Mouse (Mus musculus): ENCODE measurements around the gene Gm17268. TPM values are rescaled to one million over a fixed set of nuclear protein-coding genes. Genes with fewer than 3 reads are reported as not detected.

Gene Gm17268
- polyA plus RNA-seq, 1 experiment from 2014 or later, result not detected

DNA sequence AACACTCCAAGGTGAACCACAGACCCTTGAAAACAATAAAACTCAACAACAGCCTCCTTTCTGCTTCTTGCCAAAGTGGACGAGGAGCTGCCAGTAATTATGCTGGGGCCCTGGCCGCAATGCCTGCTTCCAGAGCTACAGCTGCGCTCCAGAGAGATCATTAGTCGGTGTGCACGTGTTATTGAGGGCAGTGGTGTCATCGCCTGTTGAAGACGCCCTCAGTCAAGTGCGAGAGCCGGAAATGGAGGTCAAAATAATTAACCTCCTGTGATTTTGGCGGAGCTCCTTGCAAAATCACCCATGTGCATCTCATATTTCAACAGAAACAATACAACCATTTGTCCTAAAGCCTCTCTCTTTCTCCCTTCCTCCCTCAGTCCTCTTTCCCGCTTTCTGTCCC, 56.2 kb downstream of the Gm17268 start:
- no peak for DNase-seq (ENCODE audit: low spot score)

Other genes with a start within 250 kb of the Gm17268 start
- not detected in 2 replicates for gene 5530401A14Rik, start 177.9 kb downstream of the Gm17268 start, polyA plus RNA-seq (2015; fragmentation: Nextera tagmentation; extraction: Ambion mirVana)
- not detected in 2 replicates for gene Asic2, start 70.1 kb downstream of the Gm17268 start, polyA plus RNA-seq (2015; fragmentation: Nextera tagmentation; extraction: Ambion mirVana)
- 7.0 and 9.1 TPM in 2 replicates for gene Ccl2, start 3.0 kb downstream of the Gm17268 start, polyA plus RNA-seq (2015; fragmentation: Nextera tagmentation; extraction: Ambion mirVana)
- gene Ccl7, start 7.2 kb upstream of the Gm17268 start, polyA plus RNA-seq (2015; fragmentation: Nextera tagmentation; extraction: Ambion mirVana), result 5.9 and 6.6 TPM in 2 replicates
- 12.5 and 13.0 TPM in 2 replicates for gene Ccl11, start 19.3 kb upstream of the Gm17268 start, polyA plus RNA-seq (2015; fragmentation: Nextera tagmentation; extraction: Ambion mirVana)
- gene Ccl12, start 63.3 kb upstream of the Gm17268 start, polyA plus RNA-seq (2015; fragmentation: Nextera tagmentation; extraction: Ambion mirVana), result 18.5 and 19.7 TPM in 2 replicates
- 32.6 and 35.4 TPM in 2 replicates for gene Ccl8, start 76.6 kb upstream of the Gm17268 start, polyA plus RNA-seq (2015; fragmentation: Nextera tagmentation; extraction: Ambion mirVana)